Comparison of ENCODE assay signal across 8 mouse cellular contexts in genomic region chr11:96824783-96825495, GRCm38 (mm10). TPM values are rescaled to one million over a fixed set of nuclear protein-coding genes. Genes with fewer than 3 reads are reported as not detected.
DNase-seq lines count a peak whose midpoint lies in the region; ATAC-seq and TF ChIP-seq lines count a peak whose summit lies in the region.

No protein-coding gene starts in this region.

- H3K27me3 ChIP-seq in spleen, adult 2 months (ENCODE audit: control insufficient read depth, insufficient read depth, low read length) = no peaks in the 10 kb centered on the region
- H3K27me3 ChIP-seq in kidney, adult 2 months (replicated peaks; ENCODE audit: control insufficient read depth, insufficient read depth, low read length) = no peaks in the 10 kb centered on the region
- no peaks in the 10 kb centered on the region for H3K27me3 ChIP-seq in lung, embryonic 14.5 days (ENCODE audit: insufficient read depth, low read length)

- H3K4me3 ChIP-seq in spleen, adult 2 months (ENCODE audit: extremely low read depth, insufficient read depth, insufficient read length) = no peak overlapping the region
- H3K4me3 ChIP-seq in kidney, adult 2 months (ENCODE audit: insufficient read depth, low read depth, low read length) = no peak overlapping the region
- H3K4me3 ChIP-seq in lung, embryonic 14.5 days (ENCODE audit: low read depth, low read length) = 0 out of 2 replicates have a peak overlapping the region, but pooled peaks have one; percentile 8

- no peaks in the 10 kb centered on the region for H3K9me3 ChIP-seq in lung, embryonic 14.5 days (ENCODE audit: low read depth, low read length)

- peak overlapping the region; percentile 25; the same call in 1 of the 2 replicates for H3K27ac ChIP-seq in spleen, adult 2 months (ENCODE audit: insufficient read depth, low read length)
- peak overlapping the region; percentile 53 for H3K27ac ChIP-seq in kidney, adult 2 months (ENCODE audit: insufficient read depth, low read depth, low read length)
- H3K27ac ChIP-seq in lung, embryonic 14.5 days (ENCODE audit: low read depth) = peak overlapping the region; percentile 62

- 67% methylated on average over 7 of the region's 7 CpGs for WGBS in spleen, adult 2 months
- WGBS in kidney, adult 2 months = 23% methylated on average over 7 of the region's 7 CpGs
- WGBS in lung, embryonic 14.5 days = 26% methylated on average over 7 of the region's 7 CpGs

- TF ChIP-seq POLR2A in spleen, adult 2 months (IDR thresholded peaks at IDR 0.05; ENCODE audit: low read depth, low read length) = no peak
- no peak for TF ChIP-seq POLR2A in kidney, adult 2 months (IDR thresholded peaks at IDR 0.05; ENCODE audit: low read depth, low read length)

- no peak for DNase-seq in spleen, adult 2 months (ENCODE audit: low read depth in 1 of 2, low spot score in 2 of 2)
- no peak for DNase-seq in spleen, adult 12 weeks (ENCODE audit: low spot score)
- peak; percentile 67 to 72 for DNase-seq in cerebellum, postnatal 36 days
- peak; percentile 81 to 86 for DNase-seq in heart, adult 9 months (ENCODE audit: low spot score in 2 of 2)
- DNase-seq in kidney, adult 2 months = peak; percentile 71
- DNase-seq in lung, embryonic 14.5 days = peak; percentile 84
- peak; percentile 67 for DNase-seq in retina, postnatal 7 days (ENCODE audit: low read depth, low spot score)
- DNase-seq in embryo, embryonic 10.5 days (ENCODE audit: low spot score) = no peak

- H3K4me2 ChIP-seq in lung, embryonic 14.5 days = peak overlapping the region; percentile 95

- H3K36me3 ChIP-seq in spleen, adult 2 months (ENCODE audit: control insufficient read depth, insufficient read depth, low read length) = peaks cover 26% of the 10 kb centered on the region
- no peaks in the 10 kb centered on the region; the same call in 1 of the 2 replicates for H3K36me3 ChIP-seq in kidney, adult 2 months (ENCODE audit: control insufficient read depth, insufficient read depth, low read length)
- peaks cover 65% of the 10 kb centered on the region for H3K36me3 ChIP-seq in lung, embryonic 14.5 days (ENCODE audit: insufficient read depth)

- TF ChIP-seq CTCF in spleen, adult 2 months (IDR thresholded peaks at IDR 0.05; ENCODE audit: extremely low read depth, insufficient read depth, insufficient read length, insufficient replicate concordance) = no peak
- no peak for TF ChIP-seq CTCF in kidney, adult 2 months (conservative IDR thresholded peaks at IDR 0.05; ENCODE audit: insufficient read depth, insufficient read length, low read depth, low read length)
- TF ChIP-seq CTCF in lung, embryonic 14.5 days (IDR thresholded peaks at IDR 0.05; ENCODE audit: low read depth) = no peak

- ATAC-seq in lung, embryonic 14.5 days (ENCODE audit: insufficient read depth) = no peak

- peaks cover 16% of the 10 kb centered on the region for H3K4me1 ChIP-seq in spleen, adult 2 months (ENCODE audit: control insufficient read depth, insufficient read depth, insufficient read length)
- H3K4me1 ChIP-seq in kidney, adult 2 months (ENCODE audit: control insufficient read depth, insufficient read depth, low read length) = peaks cover 38% of the 10 kb centered on the region
- peaks cover 35% of the 10 kb centered on the region for H3K4me1 ChIP-seq in lung, embryonic 14.5 days (ENCODE audit: insufficient read depth)

- peak overlapping the region; percentile 51; the same call in 1 of the 2 replicates for H3K9ac ChIP-seq in lung, embryonic 14.5 days

RNA-seq across cellular contexts. Expression of gene Nfe2l1, which starts 4.8 kb away (rescaled TPM):
- polyA plus RNA-seq in spleen, adult 2 months (2012; rRNA removed) = 63.0 and 76.9 TPM in 2 replicates
- 230 and 252 TPM in 2 replicates for polyA plus RNA-seq in kidney, adult 2 months (2012; rRNA removed)
- polyA plus RNA-seq in lung, embryonic 14.5 days (2014; fragmentation: Nextera tagmentation; extraction: Ambion mirVana) = 34.6 and 39.5 TPM in 2 replicates

RNA-seq across cellular contexts. Expression of gene Copz2, which starts 24.7 kb away (rescaled TPM):
- 7.6 and 10.6 TPM in 2 replicates for polyA plus RNA-seq in spleen, adult 2 months (2012; rRNA removed)
- polyA plus RNA-seq in kidney, adult 2 months (2012; rRNA removed) = 56.2 and 61.6 TPM in 2 replicates
- polyA plus RNA-seq in lung, embryonic 14.5 days (2014; fragmentation: Nextera tagmentation; extraction: Ambion mirVana) = 144 and 151 TPM in 2 replicates

RNA-seq across cellular contexts. Expression of gene Cbx1, which starts 36.0 kb away (rescaled TPM):
- 13.9 and 18.2 TPM in 2 replicates for polyA plus RNA-seq in spleen, adult 2 months (2012; rRNA removed)
- 17.9 and 18.7 TPM in 2 replicates for polyA plus RNA-seq in kidney, adult 2 months (2012; rRNA removed)
- polyA plus RNA-seq in lung, embryonic 14.5 days (2014; fragmentation: Nextera tagmentation; extraction: Ambion mirVana) = 103 and 112 TPM in 2 replicates

RNA-seq across cellular contexts. Expression of gene Snx11, which starts 47.6 kb away (rescaled TPM):
- 27.2 and 28.6 TPM in 2 replicates for polyA plus RNA-seq in spleen, adult 2 months (2012; rRNA removed)
- polyA plus RNA-seq in kidney, adult 2 months (2012; rRNA removed) = 13.2 and 13.7 TPM in 2 replicates
- 10.3 and 15.7 TPM in 2 replicates for polyA plus RNA-seq in lung, embryonic 14.5 days (2014; fragmentation: Nextera tagmentation; extraction: Ambion mirVana)

Comparison
In these comparisons a context has a peak if more than half of its experiments do, and no peak if none do; other contexts are left out.
1. DNase-seq: peak in cerebellum, postnatal 36 days (2 of 2), heart, adult 9 months (2 of 2), kidney, adult 2 months (single experiment), lung, embryonic 14.5 days (single experiment) and retina, postnatal 7 days (single experiment); none in spleen, adult 2 months (0 of 2), spleen, adult 12 weeks (single experiment) and embryo, embryonic 10.5 days (single experiment).
2. Peak in every context shown above with its lines, with median percentiles within 50 percentile points of each other: H3K27ac ChIP-seq.